Mouse (Mus musculus): ENCODE data around the gene Cd83. TPM values are rescaled to one million over a fixed set of nuclear protein-coding genes. Genes with fewer than 3 reads are reported as not detected.

Cd83 gene
- 100 to 1,000 TPM in 1 of 2 experiments, 10 to 100 TPM in 1; 91.7 to 144 TPM for polyA plus RNA-seq (2017; shearing (Covaris generic))

DNA sequence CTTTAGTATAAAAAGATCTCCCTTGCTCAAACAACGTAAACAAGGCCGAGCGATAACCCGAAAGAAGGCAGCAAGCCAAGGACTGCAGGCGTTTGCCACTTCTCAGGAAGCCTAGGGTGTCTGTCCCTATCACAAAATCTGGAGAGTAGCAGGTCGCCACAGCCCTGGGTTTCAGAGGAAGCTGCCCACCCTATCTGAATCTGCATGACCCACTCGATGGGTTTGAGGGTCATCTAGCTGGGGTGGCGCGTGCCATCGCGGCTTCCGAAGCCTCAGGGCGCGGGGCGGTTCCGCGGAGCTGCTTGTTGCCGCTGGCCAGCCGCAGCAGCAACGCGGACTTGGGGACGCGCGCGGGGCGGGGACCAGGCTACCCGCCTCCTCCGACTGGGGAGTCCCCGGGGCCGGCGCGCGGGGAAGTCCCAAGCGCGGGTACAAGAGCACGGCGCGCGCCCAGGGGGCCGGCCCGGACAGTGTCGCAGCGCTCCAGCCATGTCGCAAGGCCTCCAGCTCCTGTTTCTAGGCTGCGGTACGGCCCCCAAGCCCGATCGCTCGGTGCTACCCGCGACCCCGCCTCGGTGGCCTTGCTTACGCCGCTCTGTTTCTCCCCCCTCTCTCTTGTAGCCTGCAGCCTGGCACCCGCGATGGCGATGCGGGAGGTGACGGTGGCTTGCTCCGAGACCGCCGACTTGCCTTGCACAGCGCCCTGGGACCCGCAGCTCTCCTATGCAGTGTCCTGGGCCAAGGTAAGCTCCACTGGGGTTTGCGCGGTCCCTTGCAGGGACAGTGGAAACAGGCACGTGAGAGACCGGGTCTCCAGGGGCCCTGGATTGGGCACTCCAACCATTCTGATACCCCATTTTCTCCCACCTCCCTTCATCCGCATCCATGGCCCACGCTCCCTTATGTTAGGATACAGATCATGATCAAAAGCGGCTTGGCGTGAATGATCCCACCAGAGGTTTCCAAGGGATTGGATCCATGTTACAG lies at the start of gene Cd83:
Gene Cd83, plus strand, starts transcription at position 51 of the 987 bp plus-strand sequence.

Other genes with a start within 250 kb of the Cd83 start
- gene Mcur1, start 224.6 kb upstream of the Cd83 start, polyA plus RNA-seq (2017; shearing (Covaris generic)) = 10 to 100 TPM; 28.7 to 31.0 TPM
- gene Rnf182, start 169.1 kb upstream of the Cd83 start, polyA plus RNA-seq (2017; shearing (Covaris generic)) = under 1 TPM in 1 of 2 experiments, not detected in 1; 0.66 TPM

Data from activated CD4-positive, CD25-positive, alpha-beta regulatory T cell (primary cell).